Mouse (Mus musculus) inflammation-experienced regulatory T-cells, adult 16 weeks (primary cell): ENCODE data around the gene Apcs. TPM values are rescaled to one million over a fixed set of nuclear protein-coding genes. Genes with fewer than 3 reads are reported as not detected.

Experiments used
- polyA plus RNA-seq: library from polyadenylated mRNA; unstranded; fragments of 100-300 nt; shearing (Covaris generic); gene quantifications from one replicate; pipeline ENCODE4 v1.2.1, GENCODE M21; 2017

The Apcs gene
- polyA plus RNA-seq, result not detected

GRCm38 (mm10) chr1:172894777-172895357 lies at the start of gene Apcs:
Gene Apcs (minus strand): TSS chr1:172895041.

Other genes starting within 250 kb of the Apcs start
- gene Crp, start 197.0 kb downstream of the Apcs start, polyA plus RNA-seq, result not detected
- gene Olfr16, start 55.4 kb upstream of the Apcs start, polyA plus RNA-seq, result not detected
- gene Olfr1408, start 242.3 kb upstream of the Apcs start, polyA plus RNA-seq, result not detected